Mouse (Mus musculus): ENCODE measurements around the gene Casq1.

DNA sequence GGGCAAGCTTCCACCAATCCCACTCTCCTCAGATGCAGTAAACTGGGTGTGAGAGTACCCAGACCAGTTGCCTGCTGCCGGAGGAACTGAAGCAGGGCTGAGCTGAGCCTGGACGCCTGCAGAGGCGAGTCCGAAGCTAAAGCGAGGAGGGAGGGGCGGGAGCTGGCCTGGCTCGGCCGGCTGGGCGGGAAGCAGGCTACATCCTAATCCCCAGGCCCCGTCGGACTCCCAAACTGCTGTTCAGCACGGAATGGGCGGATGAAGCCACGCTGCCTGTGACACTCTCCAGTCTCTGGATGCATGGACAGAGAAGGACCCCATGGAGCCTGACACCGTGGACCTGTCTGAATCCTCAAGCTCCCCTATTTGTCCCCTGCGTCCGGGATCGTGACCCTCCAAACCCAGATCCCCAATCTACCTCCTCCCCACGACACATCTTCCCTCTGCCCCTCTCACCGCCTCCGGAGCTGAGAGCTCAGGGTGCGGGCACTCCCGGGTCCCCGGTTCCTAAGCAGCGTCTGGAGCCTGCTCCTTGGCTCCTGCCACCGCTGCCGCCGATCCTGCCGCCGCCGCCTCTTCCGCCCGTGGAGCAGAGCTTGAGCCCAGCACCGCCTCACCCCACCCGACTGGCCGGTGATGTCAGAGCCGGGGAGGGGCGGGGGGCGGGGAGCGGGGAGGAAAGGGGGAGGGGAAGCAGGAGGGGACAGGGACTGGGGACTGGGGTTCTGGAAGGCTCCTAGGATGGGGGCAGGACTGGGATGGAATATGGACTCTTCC lies 13.3 kb downstream of the Casq1 start, which contains the start of gene Pea15a:
- TF ChIP-seq CTCF (conservative IDR thresholded peaks at IDR 0.05; ENCODE audit: low read length), result no peak
- no peak for TF ChIP-seq NANOG (IDR thresholded peaks at IDR 0.05; ENCODE audit: borderline replicate concordance, low read length)

All from E14TG2a.4 (cell line).